Mouse (Mus musculus) embryonic fibroblast, embryonic 13.5 days (primary cell): ENCODE measurements around the gene Cntnap2.

Source experiments
- CTCF ChIP-seq: IDR thresholded peaks from 2 replicates; pipeline ENCODE4 v1.5.1; 2011; ENCODE audit warnings: mild to moderate bottlenecking, control low read depth, low read length, moderate library complexity, borderline replicate concordance; ENCODE audit not compliant: insufficient read depth
- POLR2A ChIP-seq: IDR thresholded peaks from 2 replicates; pipeline ENCODE4 v1.6.1; 2011; ENCODE audit warnings: low read depth, mild to moderate bottlenecking, control low read depth, low read length, moderate library complexity

DNA sequence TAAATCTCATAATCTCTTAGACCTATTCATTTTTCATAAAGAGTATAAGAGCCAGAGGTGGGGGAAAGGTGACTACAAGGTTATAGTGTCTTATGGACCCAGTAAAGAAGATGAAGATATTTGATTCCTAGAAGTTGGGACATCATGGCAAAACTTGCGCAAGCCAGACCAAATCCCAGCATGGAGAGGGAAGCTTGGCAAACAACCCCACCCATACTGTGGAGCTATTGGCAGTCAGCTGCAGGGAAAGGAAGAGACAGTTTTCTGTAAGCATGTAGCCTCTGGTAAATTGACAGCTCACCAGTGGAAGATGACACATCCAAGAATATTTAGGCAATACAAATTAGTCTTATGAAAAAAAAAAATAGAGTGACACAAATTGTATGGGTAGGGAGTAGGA, 931.9 kb downstream of the Cntnap2 start:
- TF ChIP-seq CTCF (no peak), POLR2A (no peak)
